Mouse (Mus musculus): Measurements from ENCODE around the gene Mrps16.

Gene Mrps16

GRCm38 (mm10) chr14:20371854-20372253 is 21.6 kb downstream of the Mrps16 start:
- in situ Hi-C loops (cut with MboI; ENCODE audit: unreplicated experiment in 2 of 2) = no loop called here

DNA sequence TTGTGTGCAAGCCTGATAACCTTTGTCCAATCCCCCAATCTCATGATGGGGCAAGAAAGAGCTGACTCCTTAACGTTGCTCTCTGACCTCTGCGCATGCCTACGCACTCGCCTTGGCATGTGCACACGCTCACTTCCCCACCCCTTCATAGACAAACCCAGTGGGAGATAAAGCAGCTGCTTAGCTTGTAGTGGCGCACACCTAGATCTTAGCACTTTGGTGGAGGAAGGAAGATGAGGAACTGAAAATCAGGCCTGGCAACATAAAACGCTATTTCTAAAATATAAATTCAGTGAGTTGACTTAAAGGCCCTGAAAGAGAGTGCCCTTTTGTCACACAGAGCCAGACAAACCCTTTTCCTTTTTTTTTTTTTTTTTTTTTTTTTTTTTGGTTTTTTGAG is 22.6 kb downstream of the Mrps16 start:
- in situ Hi-C loops (cut with MboI; ENCODE audit: unreplicated experiment in 2 of 2) = no loop called here

DNA sequence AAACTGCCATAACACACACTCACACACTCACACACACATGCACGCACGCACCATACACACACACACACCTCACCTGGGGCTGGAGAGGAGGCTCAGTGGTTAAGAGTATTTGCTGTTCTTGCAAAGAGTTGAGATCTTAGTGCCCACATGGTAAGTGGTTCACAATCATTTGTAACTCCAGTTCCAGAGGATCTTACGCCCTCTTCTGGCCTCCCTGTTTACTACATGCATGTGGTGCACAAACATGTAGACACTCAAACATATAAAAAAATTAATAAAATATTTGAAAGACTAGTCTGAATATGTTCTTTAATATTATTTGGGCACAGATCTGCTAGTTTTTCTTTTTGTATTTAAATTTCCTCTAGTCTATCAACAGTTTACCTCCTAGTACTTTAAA is 25.2 kb downstream of the Mrps16 start:
- in situ Hi-C loops (cut with MboI; ENCODE audit: unreplicated experiment in 2 of 2) = no loop called here

- in situ Hi-C loops (cut with MboI; ENCODE audit: unreplicated experiment in 2 of 2) = no loop called here
These were observed 30.2 kb downstream of the Mrps16 start for GRCm38 (mm10) chr14:20363230-20363629.

GRCm38 (mm10) chr14:20347991-20348541 is 45.4 kb downstream of the Mrps16 start, which contains the start of the genes Ecd and Fam149b:
Ecd (minus strand) TSS chr14:20348121.
Fam149b (plus strand) TSS chr14:20348162.
- in situ Hi-C loops (cut with MboI; ENCODE audit: unreplicated experiment in 2 of 2) = loop anchor here (5.0 to 10.0 kb wide), 2 partner anchors 49 to 317 kb away; partner anchors contain the start of gene Synpo2l (in 2 of the 2)

- in situ Hi-C loops (cut with MboI; ENCODE audit: unreplicated experiment in 2 of 2) = loop anchor here (5.0 to 10.0 kb wide), 2 partner anchors 50 to 317 kb away; partner anchors contain the start of gene Synpo2l (in 2 of the 2)
These were observed 45.9 kb downstream of the Mrps16 start for GRCm38 (mm10) chr14:20347441-20347990.

GRCm38 (mm10) chr14:20345885-20346284 is 47.5 kb downstream of the Mrps16 start:
- in situ Hi-C loops (cut with MboI; ENCODE audit: unreplicated experiment in 2 of 2) = loop anchor here (5.0 to 10.0 kb wide), 2 partner anchors 51 to 319 kb away; partner anchors contain the start of gene Synpo2l (in 2 of the 2)

DNA sequence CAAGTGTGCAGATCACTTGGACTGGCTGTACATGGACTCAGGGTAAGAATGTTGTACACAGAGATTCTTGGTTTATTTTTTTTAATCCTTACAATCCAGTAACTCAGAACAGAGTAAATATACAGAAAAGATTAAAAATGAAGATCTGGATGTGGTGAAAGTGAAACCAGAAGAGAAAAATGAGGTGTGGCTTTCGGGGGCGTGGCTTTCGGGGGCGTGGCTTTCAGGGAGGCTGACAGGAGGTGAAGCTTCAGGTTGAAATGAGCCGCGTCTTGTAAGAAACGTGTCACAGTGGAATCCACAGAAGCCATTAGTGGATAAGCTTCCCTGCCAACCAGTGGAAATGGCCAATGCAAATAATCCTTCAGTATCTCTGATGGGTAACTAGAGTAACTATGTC is 52.6 kb downstream of the Mrps16 start:
- in situ Hi-C loops (cut with MboI; ENCODE audit: unreplicated experiment in 2 of 2) = loop anchor here (10.0 kb wide), 1 partner anchor 324 kb away; the partner anchor contains the start of gene Synpo2l (in 2 of the 2)

DNA sequence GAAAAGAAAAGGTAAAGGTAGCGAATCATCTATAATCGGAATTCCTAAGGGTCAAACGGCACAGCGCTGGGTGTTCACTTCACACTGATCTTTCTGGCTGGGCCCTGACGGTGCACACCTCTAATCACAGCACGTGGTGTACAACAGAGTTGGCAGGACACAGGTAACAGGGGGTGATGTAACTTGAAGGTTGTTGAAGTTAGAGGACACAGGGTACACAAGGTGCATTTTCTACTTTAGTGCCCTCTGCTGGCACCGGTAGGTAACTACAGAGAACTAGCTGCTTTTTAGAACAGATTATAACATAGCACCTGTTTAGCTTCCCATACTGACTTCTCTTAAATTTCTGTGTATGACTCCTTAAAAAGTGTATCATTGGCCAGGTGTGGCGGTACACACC is 53.3 kb downstream of the Mrps16 start:
- in situ Hi-C loops (cut with MboI; ENCODE audit: unreplicated experiment in 2 of 2) = loop anchor here (10.0 kb wide), 1 partner anchor 325 kb away; the partner anchor contains the start of gene Synpo2l (in 2 of the 2)

- in situ Hi-C loops (cut with MboI; ENCODE audit: unreplicated experiment in 2 of 2) = no loop called here
These were observed 54.0 kb downstream of the Mrps16 start for GRCm38 (mm10) chr14:20339415-20339814.

Data from v-Abl transformed pro-B cells (cell line).